Mouse (Mus musculus): ENCODE data around the gene Lrrc3c. TPM values are rescaled to one million over a fixed set of nuclear protein-coding genes. Genes with fewer than 3 reads are reported as not detected.
A peak's percentile ranks its signal among the peaks of the same experiment; 100 is the strongest.
"Not testable (repeated sequence)": the region's sequence is repeated elsewhere in the genome, so short reads cannot be mapped to it uniquely, and the experiment has no call there.

Lrrc3c gene
- total RNA-seq, 2 experiments from 2014 or later, result not detected

DNA sequence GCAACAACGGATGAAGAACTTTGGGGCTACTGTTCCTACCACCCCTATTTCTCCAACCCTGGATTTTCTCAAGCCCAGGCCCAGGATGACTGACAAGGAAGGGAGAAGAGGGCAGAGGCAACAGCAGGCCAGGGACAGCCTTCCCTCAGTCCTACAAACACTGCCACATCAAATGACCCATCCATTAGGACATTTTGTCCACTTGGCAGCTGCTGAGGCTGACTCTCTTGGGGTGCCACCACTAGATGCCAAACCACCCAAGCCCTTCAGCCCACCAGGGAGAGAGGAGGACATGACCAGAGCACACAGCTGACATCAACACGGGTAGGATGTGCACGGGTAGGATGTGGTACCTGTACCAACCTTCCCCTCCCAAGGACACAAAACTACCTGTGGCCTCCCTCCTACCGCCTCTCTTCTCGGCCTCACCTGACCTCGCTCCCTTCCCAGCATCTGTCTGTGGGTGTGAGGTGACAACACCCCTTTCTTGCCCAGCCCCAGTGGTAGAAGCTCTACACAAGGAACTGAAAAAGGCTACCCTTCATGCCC lies 13.4 kb upstream of the Lrrc3c start:
- intact Hi-C loops (cut with DNase I), result no loop called here

DNA sequence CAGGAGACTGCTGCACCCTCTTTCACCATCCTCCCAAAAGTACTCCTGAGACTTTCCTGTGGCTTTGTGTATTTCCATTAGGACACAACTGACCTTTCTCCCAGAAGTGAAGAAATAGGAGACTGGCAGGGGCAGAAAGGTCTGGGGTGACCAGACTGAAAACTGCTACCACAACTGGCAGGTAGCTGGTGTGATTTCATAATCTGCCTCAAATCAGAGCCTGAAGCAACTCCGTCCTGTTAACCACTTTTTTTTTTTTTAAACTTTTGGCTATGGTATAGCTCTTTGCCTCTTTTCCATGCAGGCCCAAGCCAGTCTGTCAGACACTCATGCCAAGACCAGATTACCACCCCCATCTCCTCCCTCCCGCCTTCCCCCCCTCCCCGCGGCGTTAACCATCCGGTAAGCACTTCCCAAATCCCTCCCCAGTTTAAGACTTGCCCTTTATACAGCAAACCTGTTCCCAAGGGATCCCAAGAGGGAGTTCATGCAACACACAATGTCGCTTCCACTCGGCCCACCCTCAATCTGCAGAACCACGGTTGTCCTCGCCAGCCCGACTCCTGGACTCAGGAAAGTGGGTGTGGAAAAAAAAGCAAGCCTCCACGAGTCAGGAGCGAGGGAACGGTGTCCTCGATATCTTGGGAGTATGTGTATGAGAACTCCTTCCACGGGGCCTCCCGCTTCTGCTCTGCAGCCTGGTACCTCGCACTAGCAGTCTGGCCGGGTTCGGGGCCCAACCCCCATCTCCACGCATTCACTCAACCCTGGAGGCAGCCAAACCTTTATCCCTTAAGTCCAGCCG lies 11.8 kb upstream of the Lrrc3c start:
- DNase-seq, result peak; percentile 38 to 49
- intact Hi-C loops (cut with DNase I), result no loop called here

More for the DNA sequence above, 13.4 kb upstream of the Lrrc3c start:
- DNase-seq, result no peak

- intact Hi-C loops (cut with DNase I), result no loop called here
- DNase-seq, result peak; percentile 98 to 99
Measured at GRCm38 (mm10) chr11:98586892-98587563, 11.1 kb upstream of the Lrrc3c start, which contains the start of gene Ormdl3. Gene Ormdl3, minus strand, starts transcription at chr11:98587368.

- DNase-seq, result peak; percentile 72 to 80
- intact Hi-C loops (cut with DNase I), result no loop called here
Measured at GRCm38 (mm10) chr11:98587684-98588546, 10.2 kb upstream of the Lrrc3c start.

DNA sequence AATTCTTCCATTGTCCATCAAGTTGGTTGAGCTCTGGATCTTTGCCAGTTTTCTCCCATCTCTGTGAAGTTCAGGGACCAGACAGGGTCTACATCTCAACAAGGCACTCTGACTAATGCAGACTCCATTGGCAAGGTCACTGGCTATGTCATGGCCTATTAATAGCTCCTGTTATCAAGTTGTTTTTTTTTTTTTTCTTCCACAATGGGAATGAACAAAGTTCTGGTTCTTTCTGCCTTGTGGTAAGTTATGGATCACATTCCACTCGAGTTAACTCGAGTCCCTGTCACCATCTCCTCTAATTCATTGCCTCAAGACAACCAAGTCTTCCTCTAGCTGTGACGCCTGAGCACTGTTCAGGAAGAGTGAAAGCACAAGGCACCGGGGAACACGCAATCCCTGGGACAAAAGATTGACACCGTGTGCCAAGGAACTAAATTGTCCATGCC lies 9.2 kb upstream of the Lrrc3c start:
- intact Hi-C loops (cut with DNase I), result no loop called here
- peak in 1 of 2 experiments; percentile 63 for DNase-seq

- no peak for DNase-seq
- intact Hi-C loops (cut with DNase I), result no loop called here
Measured at GRCm38 (mm10) chr11:98589306-98589705, 8.8 kb upstream of the Lrrc3c start.

DNA sequence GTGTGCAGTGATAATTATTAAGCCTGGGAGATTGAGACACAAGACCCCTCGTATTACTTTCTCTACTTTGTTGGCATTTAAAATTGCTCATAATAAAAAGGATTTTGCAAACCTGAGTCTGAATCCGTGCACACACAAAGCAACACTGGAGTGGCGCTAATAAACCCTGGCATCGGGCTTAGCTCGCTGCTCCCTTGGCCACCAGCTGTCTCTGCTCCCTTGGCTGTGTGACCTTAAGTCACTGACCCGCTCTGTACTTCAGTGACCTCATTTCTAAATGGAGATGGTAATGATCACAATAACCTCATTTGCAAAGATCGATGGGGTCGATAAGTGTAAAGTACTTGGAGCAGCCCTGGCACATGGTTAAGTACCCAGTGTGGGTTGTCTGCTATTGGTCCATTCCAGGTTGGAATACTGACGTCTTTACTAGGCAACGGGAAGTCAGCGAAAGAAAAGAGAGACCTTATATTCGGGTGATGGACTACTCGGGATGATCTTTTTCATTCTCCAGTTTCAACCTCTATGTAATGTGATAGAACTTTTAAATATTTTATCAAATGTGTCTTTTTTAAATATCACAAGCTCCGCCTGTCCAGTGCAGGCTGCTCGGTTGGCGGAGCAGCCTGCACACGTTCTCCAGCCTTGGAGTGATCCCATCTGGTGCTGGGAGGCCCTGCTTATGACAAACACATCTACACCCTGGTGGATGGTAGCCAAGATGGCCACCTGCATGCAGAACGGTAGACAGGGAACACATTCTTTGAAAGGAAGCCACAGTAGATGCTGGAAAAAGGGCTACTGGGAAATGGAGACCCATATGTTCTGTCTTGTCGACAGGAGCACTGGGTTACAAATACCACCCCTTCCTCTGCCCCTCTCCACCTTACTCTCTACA lies 7.3 kb upstream of the Lrrc3c start:
- intact Hi-C loops (cut with DNase I), result no loop called here
- no peak for DNase-seq

GRCm38 (mm10) chr11:98595021-98595420 lies 3.1 kb upstream of the Lrrc3c start:
- DNase-seq, result no peak
- intact Hi-C loops (cut with DNase I), result loop anchor here (5.0 kb wide), 1 partner anchor 138 kb away; no protein-coding TSS in a partner anchor

DNA sequence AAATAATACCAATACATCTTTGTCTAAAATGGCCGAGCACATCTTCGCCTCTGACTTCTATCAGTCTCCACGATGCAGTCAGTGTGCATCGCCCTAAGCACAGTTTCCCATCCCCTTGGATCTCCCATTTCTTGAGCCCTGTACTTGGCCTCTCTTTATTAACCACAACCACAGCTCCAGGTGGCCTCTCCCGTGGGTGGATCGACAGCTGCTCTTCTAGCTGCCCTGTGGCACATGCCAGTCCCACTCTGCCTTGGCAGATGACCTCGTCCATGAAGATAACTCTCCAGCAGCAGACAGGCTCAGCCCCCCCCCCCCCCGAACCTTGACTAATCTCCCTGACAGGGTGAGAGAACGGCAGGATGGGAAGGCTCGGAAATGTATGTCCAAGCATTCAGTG lies 2.6 kb upstream of the Lrrc3c start:
- intact Hi-C loops (cut with DNase I), result loop anchor here (5.0 kb wide), 1 partner anchor 138 kb away; no protein-coding TSS in a partner anchor
- no peak for DNase-seq

DNA sequence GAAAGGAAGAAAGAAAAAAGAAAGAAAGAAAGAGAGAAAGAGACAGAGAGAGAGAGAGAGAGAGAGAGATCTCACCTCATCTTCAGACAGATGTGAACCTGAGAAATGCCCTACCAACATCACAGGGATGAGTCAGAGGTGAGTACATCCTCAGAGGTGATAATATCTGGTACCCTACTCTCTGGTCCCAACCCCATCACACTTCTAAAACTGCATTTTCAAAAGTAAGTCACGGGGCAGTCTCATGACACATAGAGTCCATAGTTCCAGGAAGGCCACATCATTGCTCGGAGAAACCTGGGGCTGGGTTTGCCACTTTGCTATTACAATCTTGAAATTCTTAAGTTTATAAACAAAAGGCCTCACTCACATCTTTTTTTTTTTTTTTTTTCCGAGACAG lies 2.1 kb upstream of the Lrrc3c start:
- DNase-seq, result no peak
- intact Hi-C loops (cut with DNase I), result loop anchor here (1.0 to 5.0 kb wide), 2 partner anchors 41 to 139 kb away; no protein-coding TSS in a partner anchor

- DNase-seq, result peak; percentile 60 to 76
- intact Hi-C loops (cut with DNase I), result loop anchor here (5.0 kb wide), 1 partner anchor 140 kb away; no protein-coding TSS in a partner anchor
Measured at GRCm38 (mm10) chr11:98597363-98597762, 728 bp upstream of the Lrrc3c start.

GRCm38 (mm10) chr11:98598851-98599290 lies 780 bp downstream of the Lrrc3c start:
- intact Hi-C loops (cut with DNase I), result loop anchor here (5.0 kb wide), 1 partner anchor 142 kb away; no protein-coding TSS in a partner anchor

GRCm38 (mm10) chr11:98599291-98599690 lies 1.2 kb downstream of the Lrrc3c start:
- DNase-seq, result no peak
- intact Hi-C loops (cut with DNase I), result loop anchor here (5.0 kb wide), 1 partner anchor 142 kb away; no protein-coding TSS in a partner anchor

More at GRCm38 (mm10) chr11:98598851-98599290, 780 bp downstream of the Lrrc3c start:
- no peak for DNase-seq

DNA sequence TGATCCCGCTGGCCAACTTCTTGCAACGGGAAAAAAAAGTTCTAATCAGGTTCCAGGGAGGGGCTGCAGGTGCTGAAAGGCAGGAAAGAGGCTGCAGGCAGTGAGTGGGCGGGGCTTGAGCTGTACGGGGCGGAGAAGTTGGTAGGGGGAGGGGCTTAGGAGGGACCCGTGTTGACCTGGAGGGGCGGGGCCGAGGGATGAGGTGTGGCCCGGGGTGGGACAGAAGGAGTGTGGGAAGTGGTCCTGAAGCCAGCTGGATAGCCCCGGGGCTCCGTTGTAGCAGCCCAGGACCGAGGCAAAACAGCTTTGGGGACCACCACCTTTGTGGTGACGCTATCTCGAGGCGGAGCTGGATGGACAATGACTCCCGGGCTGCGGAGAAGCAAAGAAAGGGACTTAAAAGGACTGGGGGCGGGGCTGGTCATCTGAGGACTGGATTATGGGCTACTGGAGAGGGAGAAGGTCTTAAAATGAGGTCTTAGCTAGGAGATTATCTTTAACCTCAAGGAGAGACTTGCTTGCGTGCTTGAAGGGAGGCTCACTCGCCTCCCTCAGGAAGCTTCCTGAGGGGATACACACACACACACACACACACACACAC lies 4.1 kb downstream of the Lrrc3c start:
- intact Hi-C loops (cut with DNase I), result no loop called here
- DNase-seq, result no peak

GRCm38 (mm10) chr11:98603953-98604352 lies 5.9 kb downstream of the Lrrc3c start:
- DNase-seq, result no peak
- intact Hi-C loops (cut with DNase I), result no loop called here

DNA sequence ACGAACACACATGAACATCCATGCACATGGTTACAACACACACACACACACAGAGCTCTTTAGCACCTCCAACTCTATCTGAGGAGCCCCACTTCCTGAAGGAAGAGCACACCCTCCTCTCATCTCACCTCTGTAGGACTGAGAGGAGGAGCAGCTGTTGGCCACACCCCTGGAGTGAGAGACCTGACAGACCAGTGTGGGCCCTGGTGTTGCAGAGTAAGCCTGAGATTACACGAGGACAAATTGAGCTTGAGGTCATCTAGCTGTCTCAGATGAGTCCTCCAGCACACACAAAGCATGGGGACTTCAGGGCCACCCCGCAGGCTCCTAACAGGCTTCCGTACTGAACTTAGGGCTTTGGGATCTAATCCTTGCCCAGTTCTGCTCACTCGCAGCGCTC lies 6.8 kb downstream of the Lrrc3c start:
- intact Hi-C loops (cut with DNase I), result loop anchor here (1.0 to 5.0 kb wide), 2 partner anchors 53 to 67 kb away; no protein-coding TSS in a partner anchor
- DNase-seq, result not testable (repeated sequence)

DNA sequence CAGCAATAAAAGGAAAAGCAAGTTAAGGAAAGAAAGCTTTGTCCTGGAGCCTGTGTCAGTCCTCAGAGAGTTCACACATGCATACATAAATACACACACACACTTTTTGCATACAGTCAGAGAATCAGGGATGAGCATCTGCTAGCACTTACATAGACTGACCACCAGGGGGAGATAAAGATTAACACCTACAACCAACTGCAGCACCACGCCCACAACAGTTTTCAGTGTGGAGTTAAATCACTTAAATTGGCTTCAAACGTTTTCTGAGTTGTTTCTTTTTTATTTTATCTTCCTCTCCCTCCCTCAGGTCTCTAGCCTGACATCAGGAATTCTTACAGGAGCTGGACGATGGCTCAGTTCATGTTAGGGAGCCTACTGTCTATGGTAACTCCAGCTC lies 8.7 kb downstream of the Lrrc3c start:
- DNase-seq, result no peak
- intact Hi-C loops (cut with DNase I), result loop anchor here (5.0 kb wide), 1 partner anchor 66 kb away; no protein-coding TSS in a partner anchor

GRCm38 (mm10) chr11:98620791-98621190 lies 22.7 kb downstream of the Lrrc3c start:
- no peak for DNase-seq
- intact Hi-C loops (cut with DNase I), result no loop called here

All from heart, postnatal 14 days (tissue).